Mouse (Mus musculus) thymus, postnatal 14 days (tissue): ENCODE results near the gene Mtnr1b.
"Not testable (repeated sequence)": the region's sequence is repeated elsewhere in the genome, so short reads cannot be mapped to it uniquely, and the experiment has no call there.

Source experiments
- DNase-seq: peaks from one replicate; pipeline ENCODE4 v3.0.0; 2021

Gene Mtnr1b

DNA sequence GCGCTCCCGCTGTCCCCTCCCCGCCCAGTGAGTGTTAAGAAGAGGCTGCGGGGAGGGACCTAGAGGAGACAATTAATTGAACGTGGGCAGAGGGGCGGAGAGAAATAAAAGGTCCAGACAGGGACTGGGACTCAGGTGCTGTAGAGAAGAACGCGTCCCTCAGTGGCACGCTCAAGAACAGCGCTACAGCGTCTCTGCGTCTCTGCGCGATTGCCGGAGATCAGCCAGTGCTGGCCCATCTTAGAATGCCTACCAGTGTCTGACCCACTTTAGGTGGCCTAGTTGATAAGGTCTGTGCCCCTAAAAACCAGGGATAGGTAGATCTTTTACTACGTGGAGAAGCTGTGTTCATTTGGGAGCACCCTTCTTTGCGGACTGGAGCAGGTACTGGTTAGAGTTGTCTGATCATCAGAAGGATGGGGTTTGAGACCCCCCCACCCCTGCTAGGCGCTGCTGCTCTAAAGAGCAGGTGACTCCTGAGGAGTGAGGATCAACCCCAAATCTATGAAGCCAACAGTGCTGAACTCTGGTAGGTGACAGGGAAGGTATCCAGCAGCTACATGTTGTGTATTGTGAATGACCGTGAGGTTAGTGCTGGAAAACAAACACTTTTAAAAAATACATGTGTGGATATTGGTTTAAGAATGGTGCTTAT lies at the start of gene Mtnr1b:
Gene Mtnr1b (minus strand): TSS at position 51 of the 655 bp plus-strand sequence.
- no peak for DNase-seq

DNA sequence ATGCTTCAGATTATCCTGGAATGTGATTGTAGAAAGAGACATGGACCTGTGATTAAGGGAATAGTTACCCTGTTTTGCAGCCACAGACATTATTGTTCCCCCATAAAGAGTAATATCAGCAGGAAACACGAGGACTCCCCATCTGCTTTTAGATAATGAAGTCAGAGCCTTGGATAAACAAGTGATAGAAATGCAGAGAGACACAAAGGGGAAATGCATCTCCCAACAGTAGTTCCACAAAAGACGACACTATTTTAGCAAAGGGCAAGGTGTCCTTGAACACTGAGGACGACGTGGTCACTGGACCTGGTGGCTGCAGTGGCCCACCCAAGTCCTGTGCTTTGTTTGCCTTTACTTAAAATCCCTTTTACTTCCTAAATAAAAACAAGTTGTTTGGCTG lies 45.9 kb upstream of the Mtnr1b start:
- no peak for DNase-seq

DNA sequence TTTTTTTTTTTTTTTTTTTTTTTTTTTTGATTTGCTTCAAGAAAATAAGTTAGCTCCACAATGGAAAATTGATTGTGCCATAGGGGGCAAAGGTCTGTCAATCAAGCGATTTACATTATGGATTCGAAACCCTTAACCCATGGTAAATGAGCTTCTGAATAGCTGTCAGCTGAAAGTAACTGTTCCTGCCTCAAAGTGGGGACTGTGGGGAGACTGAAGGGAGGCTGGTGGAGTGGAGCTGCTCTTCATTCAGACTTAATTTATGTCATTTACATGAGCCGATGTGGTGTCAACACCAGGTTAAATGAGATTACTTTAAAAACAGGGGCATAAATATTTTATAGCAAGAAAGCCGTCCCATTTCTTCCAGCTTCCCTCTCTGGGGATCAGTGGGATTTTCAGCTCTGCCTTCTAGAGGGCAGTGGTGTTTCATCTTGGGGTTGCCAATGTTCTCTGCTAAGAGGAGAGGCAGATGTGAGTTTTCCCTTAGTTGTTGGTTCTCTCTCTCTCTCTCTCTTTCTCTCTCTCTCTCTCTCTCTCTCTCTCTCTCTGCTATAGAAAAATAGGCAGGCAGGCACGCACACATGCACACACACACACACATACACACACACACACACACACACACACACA lies 45.1 kb upstream of the Mtnr1b start:
- no peak for DNase-seq

DNA sequence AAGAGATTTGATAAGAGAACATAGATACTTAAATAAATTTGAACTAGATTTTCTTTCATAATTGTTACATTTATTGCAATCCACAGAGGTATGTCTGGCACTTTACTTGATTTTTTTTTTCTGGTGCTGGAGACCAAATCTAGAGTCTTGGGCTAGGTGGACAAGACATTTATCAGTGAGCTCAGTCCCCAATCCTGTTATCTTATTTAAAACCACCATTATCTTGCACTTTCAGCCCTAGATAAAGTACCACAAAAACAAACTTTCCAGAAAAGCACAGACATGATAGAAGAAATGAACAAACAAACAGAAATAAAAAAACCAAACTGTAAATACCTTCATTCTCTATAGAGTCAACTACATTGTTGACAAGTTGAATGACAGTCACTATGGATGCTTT lies 42.2 kb upstream of the Mtnr1b start:
- no peak for DNase-seq

DNA sequence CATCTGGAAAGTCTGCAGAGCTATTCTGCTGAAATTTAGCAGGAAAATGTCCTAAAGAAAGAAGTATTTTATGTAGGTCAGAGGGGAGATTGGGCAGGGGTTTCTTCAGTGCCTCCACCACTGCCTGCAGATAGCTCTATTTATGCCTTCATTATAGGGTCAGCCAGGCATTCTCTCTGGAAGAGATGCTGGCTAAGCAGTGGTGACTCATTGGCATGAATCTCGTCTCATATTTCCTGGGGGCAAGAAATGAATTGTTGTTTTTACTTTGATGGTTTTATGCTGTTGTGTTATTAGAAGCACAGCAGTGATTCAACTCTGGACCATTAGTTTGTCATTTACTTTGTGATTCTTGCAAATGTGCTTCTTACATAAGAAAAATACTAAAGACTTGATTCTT lies 38.4 kb upstream of the Mtnr1b start:
- no peak for DNase-seq

DNA sequence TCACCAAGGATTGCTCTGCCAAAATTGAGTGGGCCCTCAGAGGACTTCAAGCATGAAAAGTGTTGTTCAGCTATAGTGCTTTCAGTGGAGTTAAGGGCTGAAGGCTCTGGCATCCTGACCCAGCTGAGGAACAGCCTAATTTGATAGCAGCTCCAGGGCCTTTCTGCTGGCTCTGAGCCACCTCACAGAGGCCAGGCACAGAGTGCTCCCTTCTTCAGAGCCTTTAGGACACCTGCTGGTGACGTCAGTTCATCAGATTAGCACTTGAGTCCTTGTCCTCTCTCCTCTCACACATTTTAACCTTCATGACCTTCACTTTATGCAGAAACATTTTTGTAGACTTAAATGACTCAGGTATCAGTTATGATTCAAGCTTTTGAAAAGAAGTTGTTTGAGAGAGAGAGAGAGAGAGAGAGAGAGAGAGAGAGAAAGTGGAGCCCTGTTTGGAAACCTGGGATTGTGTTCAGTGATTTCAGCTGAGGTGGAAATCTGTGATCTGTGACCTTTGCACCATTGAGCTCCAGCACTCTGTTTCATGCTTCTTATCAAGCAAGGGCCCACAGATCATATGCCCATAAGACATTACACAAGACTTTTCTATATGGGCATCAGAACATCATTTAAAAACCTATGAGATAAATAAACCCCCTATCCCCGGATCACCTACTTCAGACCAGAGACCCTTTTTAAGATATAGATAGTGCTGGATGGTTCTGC lies 35.2 kb upstream of the Mtnr1b start:
- no peak for DNase-seq

DNA sequence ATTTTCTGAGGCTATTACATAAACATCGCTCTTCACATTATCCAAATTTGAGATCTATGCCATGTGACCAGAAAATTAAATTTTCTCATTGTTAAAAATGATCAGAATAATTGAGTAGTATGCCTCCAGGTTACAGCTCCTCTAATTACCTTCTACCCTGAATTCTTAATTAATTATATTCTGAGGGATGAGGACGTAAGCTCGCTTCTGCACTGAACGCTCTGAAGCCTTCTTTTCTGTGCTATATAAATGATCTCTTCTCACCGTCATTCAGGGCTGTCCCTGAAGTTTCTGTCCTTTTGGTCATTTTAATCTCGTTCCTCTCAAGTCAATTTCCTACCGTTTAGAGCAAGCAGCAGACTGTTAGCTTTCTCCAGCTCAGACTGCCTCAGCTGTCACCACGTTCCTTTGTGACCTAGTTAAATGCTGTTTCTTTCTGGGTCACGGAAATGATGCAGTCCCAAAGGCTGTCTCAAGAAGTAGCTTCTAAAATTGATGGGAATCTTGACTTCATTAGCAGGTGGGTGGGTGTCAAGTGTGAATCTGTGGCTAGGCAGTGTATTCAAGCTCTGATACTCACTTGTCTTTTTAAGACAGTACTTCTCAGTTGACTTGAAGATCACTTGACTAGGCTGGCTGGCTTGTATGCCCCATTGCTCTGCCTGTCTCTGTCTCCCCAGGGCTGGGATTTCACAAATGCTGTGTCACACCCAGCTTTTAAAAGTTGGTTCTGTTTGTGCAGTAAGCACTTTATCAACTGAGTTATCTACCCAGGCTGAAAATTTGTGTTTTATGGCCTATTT lies 29.8 kb upstream of the Mtnr1b start:
- no peak for DNase-seq

DNA sequence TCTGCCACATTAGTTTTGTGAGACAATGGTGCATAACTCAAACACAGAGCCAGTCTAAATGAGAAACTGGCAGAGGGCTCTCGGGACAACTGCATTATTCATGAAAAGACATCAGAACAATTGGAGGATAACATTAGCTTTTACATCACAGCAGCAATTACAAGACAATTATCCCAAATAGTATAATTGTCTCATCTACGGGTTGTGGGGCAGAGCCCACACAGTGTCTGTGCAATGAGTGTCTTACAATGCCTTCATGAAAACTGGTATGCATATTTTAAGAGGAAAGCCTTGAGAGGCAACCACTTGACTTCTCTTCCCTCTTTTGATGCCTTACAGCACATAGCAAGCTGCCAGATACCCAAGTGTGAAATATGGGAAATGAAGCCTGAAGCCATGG lies 23.8 kb upstream of the Mtnr1b start:
- no peak for DNase-seq

DNA sequence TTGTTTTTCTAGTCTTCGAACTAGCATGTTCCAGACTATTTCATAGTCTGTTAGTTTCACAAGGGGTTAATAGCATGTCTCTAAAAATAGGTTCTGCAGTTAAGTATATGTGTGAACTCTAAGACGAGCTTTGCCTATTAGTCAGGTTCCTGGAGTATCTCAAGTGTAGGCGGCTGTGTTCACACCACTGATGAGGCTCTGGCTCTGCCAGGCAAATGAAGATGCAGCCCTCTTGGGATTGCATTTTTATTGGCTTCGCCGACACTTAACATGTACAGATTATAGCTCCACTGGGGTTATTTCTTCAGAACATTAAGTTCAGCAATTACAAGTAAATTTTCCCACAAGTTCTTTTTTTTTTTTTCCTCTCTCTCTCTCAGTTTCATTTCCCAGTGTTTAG lies 12.4 kb upstream of the Mtnr1b start:
- no peak for DNase-seq

DNA sequence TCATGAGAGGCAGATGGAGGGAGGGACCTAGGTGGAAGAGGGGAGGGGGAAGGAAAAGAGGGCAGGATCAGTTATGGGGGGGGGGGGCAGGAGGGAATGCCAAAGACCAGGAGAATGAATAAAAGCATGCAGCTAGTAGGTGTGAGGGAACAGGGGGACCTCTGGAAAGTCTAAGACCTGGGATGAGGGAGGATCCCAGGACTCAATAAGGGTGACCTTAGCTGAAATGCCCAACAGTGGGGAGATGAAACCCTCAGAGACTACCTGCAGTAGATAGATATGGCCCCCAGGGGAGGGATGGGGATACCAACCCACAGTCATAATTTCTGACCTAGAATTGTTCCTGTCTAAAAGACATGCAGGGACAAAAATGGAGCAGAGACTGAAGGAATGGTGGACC lies 6.4 kb upstream of the Mtnr1b start:
- no peak for DNase-seq

DNA sequence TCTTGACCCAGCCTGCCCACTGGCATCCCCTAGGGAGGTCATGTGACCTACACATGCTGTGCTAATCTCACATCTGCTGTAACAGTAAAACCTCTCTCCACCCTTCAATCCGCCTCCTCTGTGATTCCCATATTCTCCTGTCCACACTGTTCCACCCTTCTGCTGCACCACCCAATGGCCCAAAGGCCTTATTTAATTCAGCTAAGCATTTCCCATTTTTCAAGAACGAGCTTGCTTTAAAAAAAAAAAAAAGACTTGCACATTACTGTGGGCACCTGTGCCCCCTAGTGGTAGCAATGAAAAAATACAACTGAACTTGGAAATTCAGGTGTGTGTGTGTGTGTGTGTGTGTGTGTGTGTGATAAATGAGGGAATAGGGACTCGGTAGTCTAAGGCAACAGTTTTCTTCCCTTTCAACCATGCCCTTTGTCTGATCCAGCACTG lies 5.8 kb upstream of the Mtnr1b start:
- peak; percentile 19 for DNase-seq

DNA sequence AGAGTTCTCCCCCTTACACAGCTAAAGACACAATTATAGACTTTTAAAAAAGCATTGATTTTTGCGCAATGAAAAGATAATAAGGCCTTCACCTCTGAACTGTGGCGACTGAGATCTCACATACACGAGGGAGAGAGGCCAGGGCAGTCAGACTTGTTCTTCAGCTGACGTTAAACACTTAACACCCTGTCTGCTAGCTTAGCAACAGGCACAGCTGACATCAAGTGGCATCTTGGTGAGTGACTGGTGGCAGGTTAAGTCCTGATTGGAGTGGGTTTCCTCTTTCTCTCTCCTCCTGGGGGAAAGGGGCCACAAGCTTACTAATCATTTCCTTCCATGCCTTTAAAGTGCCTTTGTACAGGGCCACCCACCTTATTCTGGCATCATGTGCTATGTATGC lies 4.3 kb downstream of the Mtnr1b start:
- DNase-seq, result no peak

DNA sequence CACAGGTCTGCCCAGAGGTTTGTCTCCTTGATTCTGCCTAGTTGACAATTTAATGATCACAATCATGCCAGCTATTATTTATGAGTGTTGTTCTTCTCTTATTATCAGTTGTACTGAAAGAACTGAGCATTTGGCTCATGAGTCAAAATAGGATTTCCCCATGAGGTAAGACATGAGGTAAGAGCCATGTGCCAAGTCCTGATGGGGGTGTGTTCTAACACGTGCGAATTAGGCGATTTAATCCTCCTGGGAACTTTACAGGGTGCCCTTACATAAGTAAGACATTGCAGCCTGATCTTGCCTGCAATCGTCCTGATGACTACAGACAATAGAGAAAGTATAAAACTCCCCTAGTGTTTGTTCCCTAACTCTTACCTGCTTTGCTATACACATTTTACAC lies 4.9 kb downstream of the Mtnr1b start:
- DNase-seq, result no peak

DNA sequence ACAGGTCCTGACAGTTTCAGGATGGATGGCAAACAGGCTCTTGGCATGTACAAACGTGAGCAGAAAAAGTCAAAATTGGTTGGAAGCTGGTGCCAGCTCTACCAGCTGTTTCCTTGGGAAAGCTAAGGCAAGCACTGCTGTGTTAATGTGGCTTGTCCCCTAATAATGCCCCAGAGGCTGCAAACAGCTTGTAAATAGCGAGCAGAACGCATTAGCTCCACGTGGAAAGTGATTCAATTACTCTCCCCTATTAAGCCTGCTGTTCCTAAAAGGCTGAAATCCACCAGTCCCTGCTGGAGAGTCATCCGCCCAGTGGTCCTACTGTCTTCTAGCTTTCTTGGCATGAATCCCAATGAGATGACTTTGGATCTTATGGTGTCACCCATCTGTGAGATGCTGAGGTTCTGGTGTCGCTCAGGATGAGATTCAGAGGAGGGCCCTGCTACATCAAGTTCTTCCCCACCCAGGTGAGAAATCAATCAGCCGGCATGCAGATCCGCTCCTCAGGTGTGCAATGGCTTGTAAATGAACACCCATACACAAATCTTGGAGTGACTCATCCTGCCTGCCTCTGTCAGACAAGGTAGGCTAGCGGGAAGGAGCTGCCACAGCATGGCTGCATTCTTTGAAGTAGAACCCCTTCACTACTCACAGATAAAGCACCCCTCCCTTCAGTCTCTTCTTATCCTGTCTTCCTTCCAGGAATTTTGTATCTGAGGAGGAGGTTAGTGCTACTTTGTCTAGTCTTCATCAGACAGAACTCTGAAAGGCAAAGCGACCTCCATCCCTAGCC lies 7.9 kb downstream of the Mtnr1b start:
- no peak for DNase-seq

DNA sequence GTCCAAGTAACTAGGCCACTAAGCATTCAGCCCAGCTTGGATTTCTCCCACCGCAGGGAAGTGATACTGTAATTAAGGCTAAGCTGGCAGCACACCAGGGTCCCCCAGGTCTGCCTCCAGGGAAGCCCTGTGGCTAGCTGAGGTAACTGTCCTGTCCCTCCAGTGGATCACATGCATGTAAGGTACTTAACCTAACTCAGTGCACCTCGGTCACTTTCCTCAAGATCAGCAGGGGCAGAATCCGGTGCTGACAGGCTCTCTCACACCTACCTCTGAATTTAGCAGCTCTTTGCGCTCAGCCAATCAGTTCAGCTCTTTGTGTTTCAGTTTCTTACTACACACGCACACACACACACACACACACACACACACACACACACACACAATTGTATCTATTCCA lies 13.0 kb downstream of the Mtnr1b start:
- DNase-seq, result no peak

DNA sequence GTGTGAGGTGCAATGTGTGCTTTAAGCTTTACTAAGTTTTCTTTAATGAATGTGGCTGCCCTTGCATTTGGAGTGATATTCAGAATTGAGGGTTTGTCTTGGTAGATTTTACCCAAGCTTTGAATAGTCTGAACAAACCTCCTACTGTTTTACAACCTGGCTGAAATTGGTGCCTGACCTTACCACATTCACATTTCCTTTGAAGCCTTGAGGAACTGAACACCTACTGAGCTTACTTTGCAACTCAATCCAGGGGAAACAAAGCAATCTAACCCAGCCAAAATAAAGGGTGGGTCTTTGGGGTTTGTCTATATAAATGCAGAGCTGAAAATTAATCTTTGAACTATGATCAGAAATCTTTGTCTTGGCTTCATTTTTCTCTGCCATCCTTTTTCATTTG lies 23.6 kb downstream of the Mtnr1b start:
- no peak for DNase-seq

DNA sequence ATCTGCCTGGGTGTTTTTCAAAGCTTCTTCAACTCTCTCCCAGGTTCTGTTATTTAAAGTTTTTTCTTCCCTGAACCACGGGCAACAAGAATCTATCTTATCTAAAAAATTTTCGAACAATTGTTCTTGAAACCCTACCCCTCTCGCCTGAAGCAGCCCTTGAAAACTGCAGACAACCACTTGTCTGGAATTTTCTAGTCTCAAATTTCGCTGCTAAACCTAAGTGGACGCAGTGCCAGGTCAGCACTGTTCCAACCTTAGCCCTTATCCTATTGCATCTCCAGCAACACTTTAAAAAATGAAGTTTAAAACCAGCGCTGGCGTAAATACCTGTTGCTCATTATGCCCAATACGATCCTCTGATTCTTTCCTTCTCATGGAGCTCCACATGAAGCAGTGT lies 29.0 kb downstream of the Mtnr1b start:
- DNase-seq, result no peak

DNA sequence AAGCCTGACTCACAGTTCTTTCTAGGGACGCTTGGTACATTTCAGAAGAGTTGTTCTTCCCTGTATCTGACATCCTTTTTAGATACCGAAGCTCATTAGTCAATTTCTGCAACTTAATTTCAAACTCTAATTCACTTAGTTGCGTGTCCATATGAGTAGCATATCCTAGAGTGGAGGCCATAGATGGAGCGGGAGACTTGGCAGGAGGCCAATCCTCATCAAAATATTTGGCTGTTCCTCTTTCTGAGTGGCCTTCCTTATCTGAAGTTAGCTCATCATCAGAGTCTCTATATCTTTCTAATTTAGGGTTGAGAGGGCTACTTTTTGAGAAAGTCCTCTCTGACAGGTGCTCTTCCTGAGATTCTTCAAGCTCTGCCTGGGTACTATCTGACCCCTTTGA lies 29.4 kb downstream of the Mtnr1b start:
- not testable (repeated sequence) for DNase-seq

DNA sequence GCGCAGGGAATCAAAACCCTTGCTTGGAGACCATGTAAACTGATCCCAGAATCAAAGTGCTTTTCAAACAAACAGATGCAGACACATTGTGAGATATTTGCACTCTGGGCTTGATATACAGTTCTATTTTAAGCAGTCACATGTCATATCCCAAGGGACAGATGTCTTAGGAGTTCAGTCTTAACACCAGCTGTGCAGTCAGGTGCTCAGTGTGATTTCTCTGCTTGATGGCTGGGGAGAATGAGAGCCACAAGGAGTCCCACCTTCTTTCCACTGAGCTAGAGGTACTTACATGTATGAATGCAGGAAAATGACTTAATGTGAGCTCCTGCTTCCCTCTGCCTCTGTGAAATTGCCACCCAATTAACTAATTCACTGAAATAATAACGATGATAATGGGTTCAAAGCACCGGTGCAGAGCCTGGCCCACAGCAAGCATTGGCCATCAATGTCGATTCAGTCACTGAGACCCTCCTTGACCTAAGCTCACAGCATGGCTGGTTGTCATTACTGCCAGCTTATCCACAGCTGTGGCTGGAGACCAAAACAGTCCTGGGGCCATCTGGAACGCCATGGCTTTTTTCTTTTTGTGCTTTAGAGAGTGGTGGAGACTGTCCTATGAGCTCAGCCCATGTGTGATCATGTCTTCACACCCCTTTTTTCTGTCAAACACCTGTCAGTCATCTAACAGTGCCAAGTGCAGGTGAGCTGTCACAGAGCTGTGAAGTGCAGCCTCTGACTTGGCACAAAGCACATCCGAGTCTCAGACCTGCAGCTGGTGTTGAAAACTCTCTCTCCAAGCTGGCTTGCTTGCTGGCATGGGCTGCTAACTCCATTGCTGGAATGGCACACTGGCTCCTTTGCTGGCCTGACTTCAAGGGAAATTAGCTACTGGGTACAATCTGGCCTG lies 61.1 kb downstream of the Mtnr1b start:
- DNase-seq, result no peak

DNA sequence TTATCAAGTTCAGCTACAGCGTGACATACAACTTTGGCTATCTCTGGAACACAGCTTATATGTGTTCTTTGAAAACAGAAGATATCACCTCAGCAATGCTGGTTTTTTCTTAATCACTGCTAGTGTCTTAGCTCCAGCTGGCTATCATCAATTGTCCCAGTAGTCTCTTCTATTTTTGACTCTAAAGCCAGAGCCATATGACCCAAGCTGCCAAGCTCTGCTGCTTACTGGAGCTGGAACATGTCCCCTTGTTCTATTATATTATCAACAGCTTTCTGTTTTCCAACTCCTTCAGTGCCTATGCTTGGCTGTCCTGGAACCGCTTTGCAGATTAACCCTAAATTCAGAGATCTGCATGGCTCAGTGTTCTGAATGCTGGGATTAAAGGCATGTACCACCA lies 70.1 kb downstream of the Mtnr1b start:
- DNase-seq, result no peak

DNA sequence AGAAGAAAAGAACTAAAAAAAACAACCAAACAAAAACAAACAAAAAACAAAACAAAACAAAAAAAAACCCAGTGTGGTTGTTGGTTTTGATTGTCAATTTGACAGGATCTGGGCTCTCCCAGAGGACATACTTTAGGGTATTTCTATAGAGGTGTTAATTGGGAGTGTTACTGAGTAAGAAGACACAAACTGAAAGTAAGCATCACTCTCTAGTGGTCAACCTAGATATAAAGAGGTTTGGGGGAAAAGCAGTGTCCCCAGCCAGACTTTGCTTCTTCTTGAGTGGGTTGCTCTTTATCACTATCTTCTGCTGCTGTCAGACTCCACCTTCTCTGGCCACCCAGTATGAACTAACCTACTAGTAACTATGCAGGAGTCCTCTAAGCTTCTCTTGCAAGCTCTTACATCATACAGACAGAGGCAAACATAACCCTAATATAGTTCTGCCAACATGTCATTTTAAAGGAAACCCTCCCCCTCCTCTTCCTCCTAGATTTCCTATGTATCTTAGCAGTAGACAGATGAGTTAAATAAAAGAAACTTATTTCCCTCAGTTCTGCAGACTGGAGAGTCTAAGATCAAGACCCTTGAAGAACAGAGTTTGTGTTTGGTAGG lies 71.8 kb downstream of the Mtnr1b start:
- DNase-seq, result no peak
